Mouse (Mus musculus) urinary bladder, postnatal 25 days (tissue): ENCODE data around the gene Cxcl13.
A peak's percentile ranks its signal among the peaks of the same experiment; 100 is the strongest.
"Not testable (repeated sequence)": the region's sequence is repeated elsewhere in the genome, so short reads cannot be mapped to it uniquely, and the experiment has no call there.

Source experiments
- DNase-seq: peaks from one replicate; pipeline ENCODE4 v3.0.0; 2022; ENCODE audit warnings: low spot score

The Cxcl13 gene

GRCm38 (mm10) chr5:95956651-95957050 lies at the start of gene Cxcl13:
Cxcl13 (plus strand) TSS chr5:95956951.
- DNase-seq: no peak

DNA sequence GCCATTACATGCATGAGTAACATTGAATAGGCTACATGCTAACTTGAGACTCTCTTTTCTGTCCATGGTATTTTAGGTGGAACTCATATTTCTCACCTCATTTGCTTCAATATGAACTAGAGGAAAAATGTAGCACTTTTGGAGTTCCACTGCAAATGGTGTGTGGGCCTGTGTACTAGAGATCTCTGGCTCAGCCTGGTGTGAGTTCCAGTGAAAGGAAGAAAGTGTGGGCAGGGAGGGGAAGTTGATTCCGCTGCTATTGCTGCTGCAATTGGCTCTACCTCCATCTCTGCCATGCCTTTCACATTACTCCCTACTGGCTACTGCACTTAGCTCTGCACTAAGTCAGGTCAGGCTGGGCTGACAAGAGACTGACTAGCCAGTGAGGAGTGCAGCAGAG lies 45.7 kb upstream of the Cxcl13 start:
- no peak for DNase-seq

GRCm38 (mm10) chr5:95918491-95918890 lies 38.3 kb upstream of the Cxcl13 start:
- no peak for DNase-seq

DNA sequence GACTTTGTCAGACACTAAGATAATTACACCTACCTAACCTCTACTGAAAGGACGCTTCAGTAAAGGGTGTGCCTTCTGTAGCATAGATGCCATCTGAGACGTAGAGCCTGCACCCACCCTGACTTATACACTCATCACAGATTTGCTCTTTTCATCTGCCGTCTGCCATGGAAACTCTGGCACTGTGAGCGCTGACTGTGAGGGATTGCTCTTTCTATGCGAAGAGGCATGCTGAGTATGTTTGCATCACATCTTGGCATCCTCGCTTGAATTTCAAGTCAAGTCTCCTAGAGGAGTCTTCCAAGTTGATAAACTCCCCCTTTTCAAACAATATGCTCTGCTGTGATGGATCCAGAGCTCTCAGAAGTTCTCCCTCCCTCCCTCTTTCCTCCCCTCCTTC lies 32.7 kb upstream of the Cxcl13 start:
- no peak for DNase-seq

- no peak for DNase-seq
Measured at GRCm38 (mm10) chr5:95925204-95925930, 31.4 kb upstream of the Cxcl13 start.

GRCm38 (mm10) chr5:95925931-95926263 lies 30.9 kb upstream of the Cxcl13 start:
- no peak for DNase-seq

DNA sequence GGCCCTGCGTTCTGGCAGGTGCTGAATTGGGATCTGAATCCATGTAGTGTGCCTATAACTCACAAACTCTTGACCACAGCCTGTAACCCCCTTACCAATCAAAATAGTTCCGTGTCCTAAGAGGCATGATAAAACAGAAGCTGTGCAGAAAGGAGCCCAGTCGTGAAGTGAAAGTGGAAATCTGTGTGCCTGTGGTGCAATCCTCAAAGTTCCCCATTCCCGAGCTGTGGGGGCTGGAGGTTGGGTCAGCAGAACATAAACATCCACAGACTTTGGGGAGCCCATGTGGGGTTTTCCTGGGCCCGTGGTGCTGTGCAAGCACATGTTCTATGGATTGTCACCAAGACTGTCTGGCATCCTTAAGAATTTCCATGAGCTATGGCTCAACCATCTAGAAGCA lies 21.7 kb upstream of the Cxcl13 start:
- DNase-seq: no peak

DNA sequence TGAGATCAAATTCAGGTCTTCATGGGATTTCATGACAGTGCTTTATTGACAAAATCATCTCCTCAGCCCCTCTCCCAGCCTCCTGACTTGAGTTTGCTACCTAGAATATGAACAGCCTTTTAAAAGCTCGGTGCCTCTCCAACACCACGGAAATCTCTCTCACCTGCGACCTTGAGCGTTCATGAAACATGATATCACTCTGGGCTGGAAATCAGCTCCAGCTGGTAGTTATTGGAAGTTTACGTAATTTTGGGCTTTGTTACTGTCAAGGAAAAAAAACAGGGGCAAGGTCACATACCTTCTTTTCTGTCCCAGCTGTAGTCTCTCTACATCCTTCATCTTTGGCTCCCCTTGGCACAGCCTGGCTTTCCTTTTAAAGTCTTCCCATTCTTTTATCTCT lies 20.7 kb upstream of the Cxcl13 start:
- no peak for DNase-seq

- no peak for DNase-seq
Measured at GRCm38 (mm10) chr5:95937129-95937528, 19.6 kb upstream of the Cxcl13 start.

DNA sequence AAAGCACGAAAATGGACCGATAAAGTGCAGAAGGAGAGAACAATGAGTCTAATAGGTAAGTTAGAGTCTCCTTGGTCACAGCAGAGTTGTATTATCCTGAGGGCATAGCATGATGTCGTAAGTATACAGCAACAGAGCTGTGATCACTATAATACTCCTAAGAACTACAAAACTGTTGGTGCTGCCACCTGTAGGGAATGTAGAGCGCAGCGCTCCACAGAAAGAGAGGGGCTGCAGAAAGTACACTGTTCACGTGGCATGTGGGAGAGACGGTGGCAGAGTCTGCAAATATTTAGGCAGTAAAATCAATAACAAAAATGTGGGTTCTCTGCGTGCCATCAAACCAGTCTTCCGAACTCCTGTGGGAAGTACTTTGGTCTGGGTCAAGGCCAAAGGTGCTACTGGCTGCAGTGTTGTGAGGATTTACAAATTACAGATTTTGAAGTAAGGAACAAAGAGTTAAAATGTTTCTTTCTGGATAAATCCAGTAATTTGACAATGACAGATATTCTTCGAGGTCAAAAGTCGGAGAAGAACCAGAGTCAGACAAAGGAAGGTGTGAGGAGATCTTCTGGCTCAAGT lies 18.6 kb upstream of the Cxcl13 start:
- DNase-seq: no peak

DNA sequence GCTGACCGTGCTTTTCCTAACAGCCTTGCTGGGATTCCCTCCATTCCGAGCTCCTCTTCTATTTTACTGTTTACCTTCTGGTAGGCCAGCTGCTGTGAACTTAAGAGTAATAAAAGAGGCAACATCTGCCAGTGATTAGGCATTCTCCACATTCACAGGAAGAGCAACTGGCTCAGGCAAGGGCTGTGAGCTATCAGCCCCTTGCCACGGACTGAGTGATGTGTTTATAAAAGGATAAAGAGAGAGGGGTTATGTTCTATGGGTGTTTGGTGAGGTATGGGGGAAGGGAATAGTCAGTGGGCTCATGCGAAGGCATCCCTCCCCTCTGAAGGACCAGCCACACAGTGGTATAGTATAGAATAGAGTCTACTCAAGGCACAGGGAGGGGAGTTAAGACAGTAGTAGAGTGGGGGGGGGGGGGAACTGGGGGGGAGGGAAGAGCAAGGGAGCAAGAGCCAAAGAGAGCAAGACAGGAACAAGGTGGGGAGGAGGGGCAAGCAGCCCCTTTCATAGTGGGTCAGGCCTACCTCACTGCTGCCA lies 16.0 kb upstream of the Cxcl13 start:
- no peak for DNase-seq

- no peak for DNase-seq
Measured at GRCm38 (mm10) chr5:95941562-95941961, 15.2 kb upstream of the Cxcl13 start.

DNA sequence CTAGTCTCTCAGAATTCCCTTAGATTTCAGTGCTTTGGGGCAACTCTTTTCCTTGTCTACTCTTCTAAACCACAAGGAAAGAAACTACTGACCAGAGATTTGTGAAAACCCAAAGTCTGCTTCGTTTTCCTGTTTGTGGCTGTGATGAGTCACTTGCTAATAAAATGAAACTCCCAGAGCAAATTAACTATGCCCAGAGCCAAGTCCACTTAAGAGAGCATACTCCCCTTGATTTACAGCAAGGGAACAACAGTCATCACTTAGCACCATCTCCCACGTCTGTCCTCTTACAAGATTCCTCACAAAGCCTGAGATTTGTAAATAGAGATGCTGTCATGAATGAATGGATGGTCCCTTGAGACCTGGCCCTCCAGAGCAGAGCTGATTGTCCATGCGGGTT lies 11.6 kb upstream of the Cxcl13 start:
- no peak for DNase-seq

GRCm38 (mm10) chr5:95946344-95946743 lies 10.4 kb upstream of the Cxcl13 start:
- DNase-seq: no peak

DNA sequence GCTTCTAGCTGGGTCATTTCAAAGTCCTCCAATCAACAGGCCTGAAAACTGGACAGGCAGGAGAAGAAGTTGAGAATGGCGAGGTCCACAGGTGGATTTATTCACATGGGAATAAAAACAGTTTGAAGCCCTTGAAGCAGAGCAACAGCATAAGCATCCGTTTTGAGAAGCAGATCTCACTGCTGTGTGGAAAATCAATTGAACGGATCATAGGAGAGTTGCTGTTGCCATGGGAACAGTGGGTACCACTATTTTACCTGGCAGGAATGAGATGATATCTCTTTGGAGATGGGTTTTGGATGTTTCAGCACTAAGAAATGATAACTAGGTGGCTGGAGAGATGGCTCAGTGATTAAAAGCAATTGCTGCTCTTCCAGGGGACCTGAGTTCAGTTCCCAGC lies 8.1 kb upstream of the Cxcl13 start:
- DNase-seq: no peak

GRCm38 (mm10) chr5:95949946-95950701 lies 6.6 kb upstream of the Cxcl13 start:
- DNase-seq: peak; percentile 47

DNA sequence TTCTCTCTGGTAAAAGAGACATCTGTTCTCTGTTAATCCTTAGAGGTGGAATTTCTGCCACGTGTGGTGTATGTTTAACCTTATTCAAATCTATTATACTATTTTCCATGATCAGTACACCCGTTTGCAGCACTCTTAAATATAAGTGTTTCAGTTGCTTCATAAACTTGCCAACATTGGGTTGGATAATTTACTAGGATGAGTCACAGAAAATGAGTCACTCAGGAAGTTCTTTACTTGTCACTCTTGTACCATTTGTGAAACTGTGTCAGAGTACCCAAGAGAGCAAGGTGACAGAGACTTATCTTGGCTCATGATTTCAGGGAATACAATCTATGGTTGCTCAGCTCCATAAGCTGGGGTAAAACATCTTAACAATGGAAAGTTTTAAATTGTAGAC lies 8.2 kb downstream of the Cxcl13 start:
- no peak for DNase-seq

DNA sequence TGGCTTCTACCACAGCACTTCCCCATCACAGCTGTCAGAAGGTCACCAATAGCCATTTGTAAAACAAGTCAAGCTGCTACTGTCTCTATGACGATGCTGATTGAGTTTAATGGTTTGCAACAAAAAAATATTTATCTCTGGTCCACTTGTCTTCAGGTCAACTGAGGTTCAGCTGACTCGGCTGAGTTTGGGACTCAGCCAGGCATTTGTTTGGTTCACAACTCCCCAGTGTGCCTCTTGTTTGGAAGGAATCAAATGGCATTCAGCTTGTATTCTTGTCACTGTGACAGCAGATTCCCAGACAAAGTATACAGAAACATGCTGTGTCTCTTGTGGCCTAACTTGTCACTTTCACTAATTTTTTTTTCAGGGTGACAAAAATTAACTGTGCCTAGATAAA lies 9.9 kb downstream of the Cxcl13 start:
- DNase-seq: no peak

GRCm38 (mm10) chr5:95970845-95971244 lies 14.1 kb downstream of the Cxcl13 start:
- peak; percentile 64 for DNase-seq

- DNase-seq: no peak
Measured at GRCm38 (mm10) chr5:95972208-95972607, 15.5 kb downstream of the Cxcl13 start.

DNA sequence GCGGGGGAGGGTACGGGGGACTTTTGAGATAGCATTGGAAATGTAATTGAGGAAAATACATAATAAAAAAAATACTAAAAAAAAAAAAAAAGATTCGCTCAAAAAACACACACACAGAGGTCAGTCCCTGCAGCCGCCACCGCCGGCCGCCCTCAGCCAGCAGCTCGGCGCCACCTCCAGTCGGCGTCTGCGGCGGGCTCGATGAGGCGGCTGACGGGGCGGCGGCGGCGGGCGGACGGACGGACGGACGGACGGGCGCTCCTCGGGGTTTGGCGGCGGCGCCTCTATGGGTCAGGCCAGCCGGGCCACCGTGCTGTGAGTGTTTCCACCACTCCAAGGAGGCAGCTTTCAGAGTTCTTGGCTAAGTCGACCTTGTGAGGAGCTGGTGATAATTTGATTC lies 17.1 kb downstream of the Cxcl13 start:
- DNase-seq: not testable (repeated sequence)

- no peak for DNase-seq
Measured at GRCm38 (mm10) chr5:95976299-95976698, 19.5 kb downstream of the Cxcl13 start.

DNA sequence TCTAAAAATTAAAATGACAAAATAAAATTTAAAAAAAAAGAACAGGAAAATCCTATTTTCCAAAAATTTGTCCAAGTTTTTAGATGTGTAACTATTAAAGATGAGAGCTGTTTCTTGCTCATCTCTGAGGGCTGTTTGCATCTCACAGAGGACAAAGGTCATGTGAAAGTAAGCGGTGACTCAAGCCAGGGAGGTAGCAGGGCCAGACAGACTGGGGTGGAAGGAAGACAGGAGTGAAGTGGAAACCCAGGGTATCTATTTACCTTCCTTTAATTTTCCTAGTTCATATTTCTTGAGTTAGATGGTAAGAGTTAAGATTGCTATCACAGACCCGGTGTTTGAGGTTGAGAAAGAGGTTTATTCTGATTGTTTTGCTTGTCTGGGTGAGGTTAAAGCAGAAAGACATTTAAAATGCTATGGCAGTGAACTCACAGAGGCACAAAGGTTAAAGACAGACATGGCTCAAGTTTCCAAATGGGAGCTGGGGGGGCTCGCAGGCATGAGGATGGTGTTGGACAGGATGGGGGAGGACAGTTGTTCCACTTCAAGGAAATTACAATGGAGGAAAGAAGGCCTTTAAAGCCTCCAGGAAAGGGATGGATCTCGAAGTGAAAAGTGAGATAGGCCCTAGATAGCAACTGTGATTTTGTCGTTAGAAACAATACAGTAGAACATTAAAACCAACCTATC lies 27.2 kb downstream of the Cxcl13 start:
- DNase-seq: no peak
